Mouse (Mus musculus) heart, adult 2 months (tissue): ENCODE measurements around the gene Sod1. TPM values are rescaled to one million over a fixed set of nuclear protein-coding genes. Genes with fewer than 3 reads are reported as not detected.

Experiments used
- DNase-seq, 2 experiments: peaks; one replicate each; pipeline ENCODE4 v3.0.0; 2021
- H3K27ac ChIP-seq: fragments of 200-600 bp; 2 replicates; pipeline ENCODE4 v1.8.1; 2022
- H3K27me3 ChIP-seq: fragments of 200-500 bp; 2 replicates; pipeline ENCODE4 v1.6.1; 2012; ENCODE audit warnings: mild to moderate bottlenecking, low read length, inconsistent platforms, mixed read lengths; ENCODE audit not compliant: control insufficient read depth, insufficient read depth
- H3K36me3 ChIP-seq: fragments of 200-500 bp; 2 replicates; pipeline ENCODE4 v1.6.1; 2012; ENCODE audit warnings: low read length, inconsistent platforms; ENCODE audit not compliant: control insufficient read depth, insufficient read depth
- H3K4me1 ChIP-seq: fragments of 200-500 bp; 2 replicates; pipeline ENCODE4 v1.6.1; 2011; ENCODE audit warnings: low read length; ENCODE audit not compliant: control insufficient read depth, insufficient read depth
- H3K4me3 ChIP-seq: fragments of 200-600 bp; 2 replicates; pipeline ENCODE4 v1.8.1; 2022
- H3K79me2 ChIP-seq: fragments of 200-500 bp; replicated peaks from 2 replicates; pipeline ENCODE4 v1.6.1; 2012; ENCODE audit warnings: mild to moderate bottlenecking, inconsistent platforms, low read length, moderate library complexity, mixed read lengths; ENCODE audit not compliant: control insufficient read depth, insufficient read depth
- H3K9ac ChIP-seq: fragments of 200-500 bp; 2 replicates; pipeline ENCODE4 v1.6.1; 2012; ENCODE audit warnings: low read depth, mild to moderate bottlenecking, control low read depth, inconsistent platforms, low read length, mixed read lengths
- CTCF ChIP-seq: fragments of 200-600 bp; IDR thresholded peaks from 2 replicates; pipeline ENCODE4 v1.8.1; 2022; ENCODE audit warnings: antibody characterized with exemption, mild to moderate bottlenecking, moderate library complexity
- EP300 ChIP-seq: fragments of 200-500 bp; IDR thresholded peaks from 2 replicates; pipeline ENCODE4 v1.6.1; 2011; ENCODE audit warnings: low read depth, low read length, control low read depth; ENCODE audit not compliant: insufficient read depth
- POLR2A ChIP-seq: fragments of 200-500 bp; IDR thresholded peaks from 2 replicates; pipeline ENCODE4 v1.6.1; 2011; ENCODE audit warnings: mild to moderate bottlenecking, low read depth, low read length, control low read depth; ENCODE audit not compliant: insufficient read depth
- WGBS: fragments of 180-500 bp; shearing (Covaris S2); methylation state at CpG from one replicate; pipeline ENCODE4 v1.1.7; 2018; 5-methylcytosine and 5-hydroxymethylcytosine counted together
- intact Hi-C: fragments of 180-260 bp; cut with DNase I; formaldehyde crosslinking; loops from one replicate; pipeline ENCODE4 v1.15.1; 2025
- polyA plus RNA-seq: library from polyadenylated mRNA; depleted of rRNA; stranded (reverse); fragments of >200 nt; gene quantifications from 2 replicates; pipeline ENCODE4 v1.2.3, GENCODE M21; 2012
- total RNA-seq, 2 experiments: library from RNA; stranded (reverse); gene quantifications; 2 replicates each; pipeline ENCODE4 v1.2.3; 2021

Sod1 gene
- total and polyA plus RNA-seq, 3 experiments = 422 to 572 (median 499) TPM

GRCm38 (mm10) chr16:90193719-90194118 is 26.8 kb upstream of the Sod1 start:
- DNase-seq = no peak
- Histone ChIP-seq H3K36me3 (no peaks in the 10 kb centered on the region), H3K27me3 (no peaks in the 10 kb centered on the region), H3K9ac (no peak overlapping the region), H3K4me1 (peaks cover 3% of the 10 kb centered on the region), H3K27ac (no peak overlapping the region), H3K4me3 (no peak overlapping the region), H3K79me2 (no peaks in the 10 kb centered on the region)
- intact Hi-C loops = no loop called here
- TF ChIP-seq POLR2A = no peak

- no peak overlapping the region for H3K9ac ChIP-seq
- 66% methylated on average over 7 of the region's 7 CpGs for WGBS
- TF ChIP-seq POLR2A = no peak
- TF ChIP-seq EP300 = no peak
- TF ChIP-seq CTCF = no peak
- no peak overlapping the region for H3K4me3 ChIP-seq
- H3K4me1 ChIP-seq = peaks cover 3% of the 10 kb centered on the region
- peak overlapping the region; percentile 54 for H3K27ac ChIP-seq
- no peaks in the 10 kb centered on the region for H3K79me2 ChIP-seq
- no peaks in the 10 kb centered on the region for H3K27me3 ChIP-seq
- H3K36me3 ChIP-seq = no peaks in the 10 kb centered on the region
- no peak for DNase-seq
- intact Hi-C loops = loop anchor here (2.0 to 5.0 kb wide), 2 partner anchors 24 to 86 kb away; partner anchors contain the start of genes Scaf4 and Sod1
Measured at GRCm38 (mm10) chr16:90196688-90197240, 23.8 kb upstream of the Sod1 start.

DNA sequence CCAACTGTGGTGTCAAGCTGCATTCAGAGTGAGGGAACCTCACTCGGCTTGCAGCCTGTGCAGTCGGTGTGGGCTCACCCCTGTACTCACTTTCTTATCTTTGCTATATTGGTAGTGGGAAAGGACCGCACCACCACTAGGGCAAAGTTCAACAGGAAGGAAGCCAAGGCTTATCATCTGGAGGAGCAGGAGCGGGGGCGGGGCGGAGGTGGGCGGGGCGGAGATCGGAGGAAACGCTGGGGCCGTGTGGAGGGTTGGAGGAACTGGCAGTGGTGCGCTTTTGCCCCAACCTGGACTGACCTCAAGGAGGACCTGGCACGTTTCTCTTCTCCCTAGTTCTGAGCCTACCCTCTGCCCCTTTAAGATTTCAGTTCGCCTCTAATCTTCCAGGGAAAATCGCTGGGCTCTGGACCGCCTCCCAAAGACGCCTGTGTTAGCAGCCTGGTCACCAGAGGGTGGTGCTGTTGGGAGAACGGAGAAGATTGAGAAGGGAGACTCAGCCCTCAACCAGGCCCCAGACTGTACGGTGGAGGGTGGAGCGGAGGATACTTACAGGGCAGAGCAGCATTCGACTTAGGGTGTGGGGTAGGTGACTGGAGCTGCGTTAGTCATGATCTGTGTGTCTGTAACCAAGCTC is 23.1 kb upstream of the Sod1 start:
- no peak for TF ChIP-seq EP300
- TF ChIP-seq POLR2A = 0 out of 2 replicates have a peak, but pooled peaks have one; percentile 21
- TF ChIP-seq CTCF = peak; percentile 82
- Histone ChIP-seq H3K27me3 (no peaks in the 10 kb centered on the region), H3K4me3 (peak overlapping the region; percentile 44), H3K36me3 (no peaks in the 10 kb centered on the region), H3K4me1 (peaks cover 3% of the 10 kb centered on the region), H3K27ac (peak overlapping the region; percentile 69), H3K9ac (peak overlapping the region; percentile 53), H3K79me2 (no peaks in the 10 kb centered on the region)
- intact Hi-C loops = loop anchor here (2.0 to 5.0 kb wide), 2 partner anchors 23 to 85 kb away; partner anchors contain the start of genes Scaf4 and Sod1
- 1% methylated on average over 22 of the region's 22 CpGs for WGBS
- DNase-seq = peak; percentile 77 to 82

DNA sequence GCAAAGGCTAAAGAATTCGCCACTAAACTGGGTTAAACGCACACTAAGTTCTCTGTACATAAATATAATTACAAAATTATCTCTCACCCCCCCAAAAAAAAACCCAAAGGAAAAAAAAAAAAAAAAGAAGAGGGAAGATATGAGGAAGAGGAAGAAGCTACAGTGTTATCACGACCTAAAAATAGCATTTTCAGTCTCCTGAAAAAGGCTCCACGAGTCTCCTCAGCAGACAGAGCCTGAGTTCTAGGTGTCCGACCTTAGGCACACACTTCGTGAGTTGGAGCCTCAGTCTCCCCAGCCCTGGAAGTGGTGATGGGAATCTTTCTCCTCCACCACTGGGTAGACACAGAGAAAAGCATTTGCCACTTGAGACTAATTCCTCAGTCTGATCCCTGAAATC is 21.9 kb upstream of the Sod1 start:
- Histone ChIP-seq H3K79me2 (no peaks in the 10 kb centered on the region), H3K27ac (no peak overlapping the region), H3K9ac (no peak overlapping the region), H3K27me3 (no peaks in the 10 kb centered on the region), H3K4me1 (peaks cover 3% of the 10 kb centered on the region), H3K4me3 (no peak overlapping the region), H3K36me3 (no peaks in the 10 kb centered on the region)
- DNase-seq = no peak
- intact Hi-C loops = loop anchor here (5.0 kb wide), 1 partner anchor 84 kb away; the partner anchor contains the start of gene Scaf4
- 68% methylated on average over 6 of the region's 6 CpGs for WGBS
- TF ChIP-seq CTCF = no peak
- no peak for TF ChIP-seq EP300
- no peak for TF ChIP-seq POLR2A

- no peak for TF ChIP-seq POLR2A
- no peak for TF ChIP-seq EP300
- TF ChIP-seq CTCF = no peak
- H3K4me1 ChIP-seq = peaks cover 3% of the 10 kb centered on the region
- H3K27me3 ChIP-seq = no peaks in the 10 kb centered on the region
- no peak overlapping the region for H3K9ac ChIP-seq
- no peak overlapping the region for H3K27ac ChIP-seq
- H3K4me3 ChIP-seq = no peak overlapping the region
- no peaks in the 10 kb centered on the region for H3K79me2 ChIP-seq
- WGBS = 82% methylated on average over 10 of the region's 10 CpGs
- no peak for DNase-seq
- intact Hi-C loops = loop anchor here (5.0 kb wide), 1 partner anchor 83 kb away; the partner anchor contains the start of gene Scaf4
- H3K36me3 ChIP-seq = no peaks in the 10 kb centered on the region
Measured at GRCm38 (mm10) chr16:90199174-90199573, 21.4 kb upstream of the Sod1 start.

- Histone ChIP-seq H3K9ac (no peak overlapping the region), H3K27ac (no peak overlapping the region), H3K36me3 (no peaks in the 10 kb centered on the region), H3K79me2 (no peaks in the 10 kb centered on the region), H3K4me3 (no peak overlapping the region), H3K27me3 (no peaks in the 10 kb centered on the region), H3K4me1 (peaks cover 3% of the 10 kb centered on the region)
- 53% methylated on average over 19 of the region's 19 CpGs for WGBS
- TF ChIP-seq POLR2A (no peak), CTCF (no peak), EP300 (no peak)
- no peak for DNase-seq
- intact Hi-C loops = no loop called here
Measured at GRCm38 (mm10) chr16:90202140-90202539, 18.4 kb upstream of the Sod1 start.
